Mouse (Mus musculus): Measurements from ENCODE around the gene Snn. TPM values are rescaled to one million over a fixed set of nuclear protein-coding genes. Genes with fewer than 3 reads are reported as not detected.
A peak's percentile ranks its signal among the peaks of the same experiment; 100 is the strongest.

Snn gene
- total and polyA plus RNA-seq, 3 experiments = 22.6 to 32.3 (median 23.9) TPM

- Histone ChIP-seq H3K36me3 (ENCODE audit: control insufficient read depth, insufficient read depth, low read length) (no peaks in the 10 kb centered on the region; the same call in 1 of the 2 replicates), H3K27ac (peak overlapping the region; percentile 71), H3K4me1 (ENCODE audit: control insufficient read depth, insufficient read depth, low read length) (peaks cover 27% of the 10 kb centered on the region), H3K79me2 (replicated peaks; ENCODE audit: control insufficient read depth, insufficient read depth, low read length) (peaks cover 4% of the 10 kb centered on the region; the same call in 1 of the 2 replicates), H3K4me3 (no peak overlapping the region), H3K27me3 (ENCODE audit: control insufficient read depth, insufficient read depth, low read length) (no peaks in the 10 kb centered on the region), H3K9ac (ENCODE audit: low read depth, low read length) (no peak overlapping the region)
- intact Hi-C loops (cut with DNase I) = loop anchor here (2.0 kb wide), 1 partner anchor 23 kb away; no protein-coding TSS in a partner anchor
- TF ChIP-seq EP300 (IDR thresholded peaks at IDR 0.05; ENCODE audit: insufficient read depth, low read depth, low read length) (peak; percentile 59; the same call in 1 of the 2 replicates), POLR2A (IDR thresholded peaks at IDR 0.05; ENCODE audit: insufficient read depth, low read depth, low read length) (no peak)
- 48% methylated on average over 7 of the region's 7 CpGs for WGBS
- peak; percentile 59 to 76 for DNase-seq
Measured at GRCm38 (mm10) chr16:11069710-11070420, 9.1 kb downstream of the Snn start.

GRCm38 (mm10) chr16:11071176-11071575, 10.4 kb downstream of the Snn start:
- H3K79me2 ChIP-seq (replicated peaks; ENCODE audit: control insufficient read depth, insufficient read depth, low read length) = peaks cover 5% of the 10 kb centered on the region; the same call in 1 of the 2 replicates
- no peaks in the 10 kb centered on the region for H3K27me3 ChIP-seq (ENCODE audit: control insufficient read depth, insufficient read depth, low read length)
- H3K27ac ChIP-seq = no peak overlapping the region; the same call in 1 of the 2 replicates
- peak in 1 of 2 experiments; percentile 57 for DNase-seq
- H3K36me3 ChIP-seq (ENCODE audit: control insufficient read depth, insufficient read depth, low read length) = no peaks in the 10 kb centered on the region; the same call in 1 of the 2 replicates
- no peak overlapping the region for H3K9ac ChIP-seq (ENCODE audit: low read depth, low read length)
- intact Hi-C loops (cut with DNase I) = no loop called here
- peaks cover 26% of the 10 kb centered on the region for H3K4me1 ChIP-seq (ENCODE audit: control insufficient read depth, insufficient read depth, low read length)
- no peak overlapping the region for H3K4me3 ChIP-seq
- TF ChIP-seq EP300 (IDR thresholded peaks at IDR 0.05; ENCODE audit: insufficient read depth, low read depth, low read length) = no peak
- 44% methylated on average over 5 of the region's 5 CpGs for WGBS

- Histone ChIP-seq H3K4me1 (ENCODE audit: control insufficient read depth, insufficient read depth, low read length) (peaks cover 26% of the 10 kb centered on the region), H3K36me3 (ENCODE audit: control insufficient read depth, insufficient read depth, low read length) (no peaks in the 10 kb centered on the region; the same call in 1 of the 2 replicates), H3K79me2 (replicated peaks; ENCODE audit: control insufficient read depth, insufficient read depth, low read length) (peaks cover 5% of the 10 kb centered on the region; the same call in 1 of the 2 replicates), H3K27me3 (ENCODE audit: control insufficient read depth, insufficient read depth, low read length) (no peaks in the 10 kb centered on the region), H3K9ac (ENCODE audit: low read depth, low read length) (no peak overlapping the region), H3K4me3 (no peak overlapping the region), H3K27ac (no peak overlapping the region; the same call in 1 of the 2 replicates)
- no peak for DNase-seq
- 91% methylated on average over 4 of the region's 4 CpGs for WGBS
- intact Hi-C loops (cut with DNase I) = no loop called here
- TF ChIP-seq POLR2A (IDR thresholded peaks at IDR 0.05; ENCODE audit: insufficient read depth, low read depth, low read length) = no peak
- TF ChIP-seq EP300 (IDR thresholded peaks at IDR 0.05; ENCODE audit: insufficient read depth, low read depth, low read length) = no peak
- TF ChIP-seq CTCF (IDR thresholded peaks at IDR 0.05) = no peak
Measured at GRCm38 (mm10) chr16:11071887-11072286, 11.1 kb downstream of the Snn start.

GRCm38 (mm10) chr16:11072454-11072853, 11.7 kb downstream of the Snn start:
- 79% methylated on average over 8 of the region's 8 CpGs for WGBS
- Histone ChIP-seq H3K36me3 (ENCODE audit: control insufficient read depth, insufficient read depth, low read length) (peaks cover under 1% of the 10 kb centered on the region), H3K4me3 (no peak overlapping the region), H3K79me2 (replicated peaks; ENCODE audit: control insufficient read depth, insufficient read depth, low read length) (peaks cover 5% of the 10 kb centered on the region; the same call in 1 of the 2 replicates), H3K27me3 (ENCODE audit: control insufficient read depth, insufficient read depth, low read length) (no peaks in the 10 kb centered on the region), H3K4me1 (ENCODE audit: control insufficient read depth, insufficient read depth, low read length) (peaks cover 26% of the 10 kb centered on the region), H3K9ac (ENCODE audit: low read depth, low read length) (no peak overlapping the region), H3K27ac (no peak overlapping the region)
- intact Hi-C loops (cut with DNase I) = no loop called here
- no peak for DNase-seq
- TF ChIP-seq POLR2A (IDR thresholded peaks at IDR 0.05; ENCODE audit: insufficient read depth, low read depth, low read length) (no peak), CTCF (IDR thresholded peaks at IDR 0.05) (no peak), EP300 (IDR thresholded peaks at IDR 0.05; ENCODE audit: insufficient read depth, low read depth, low read length) (no peak)

- intact Hi-C loops (cut with DNase I) = no loop called here
- H3K36me3 ChIP-seq (ENCODE audit: control insufficient read depth, insufficient read depth, low read length) = peaks cover 4% of the 10 kb centered on the region
- no peak for DNase-seq
Measured at GRCm38 (mm10) chr16:11073060-11073459, 12.3 kb downstream of the Snn start.

GRCm38 (mm10) chr16:11077601-11078201, 17.0 kb downstream of the Snn start:
- WGBS = 88% methylated on average over 9 of the region's 9 CpGs
- Histone ChIP-seq H3K9ac (ENCODE audit: low read depth, low read length) (no peak overlapping the region), H3K36me3 (ENCODE audit: control insufficient read depth, insufficient read depth, low read length) (peaks cover 8% of the 10 kb centered on the region), H3K4me1 (ENCODE audit: control insufficient read depth, insufficient read depth, low read length) (peaks cover 7% of the 10 kb centered on the region), H3K79me2 (replicated peaks; ENCODE audit: control insufficient read depth, insufficient read depth, low read length) (peaks cover 4% of the 10 kb centered on the region; the same call in 1 of the 2 replicates), H3K27me3 (ENCODE audit: control insufficient read depth, insufficient read depth, low read length) (no peaks in the 10 kb centered on the region), H3K27ac (no peak overlapping the region), H3K4me3 (no peak overlapping the region)
- TF ChIP-seq POLR2A (IDR thresholded peaks at IDR 0.05; ENCODE audit: insufficient read depth, low read depth, low read length) (no peak), CTCF (IDR thresholded peaks at IDR 0.05) (no peak), EP300 (IDR thresholded peaks at IDR 0.05; ENCODE audit: insufficient read depth, low read depth, low read length) (no peak)
- intact Hi-C loops (cut with DNase I) = no loop called here
- DNase-seq = no peak

More at GRCm38 (mm10) chr16:11073060-11073459, 12.3 kb downstream of the Snn start:
- Histone ChIP-seq H3K27ac (no peak overlapping the region), H3K27me3 (ENCODE audit: control insufficient read depth, insufficient read depth, low read length) (no peaks in the 10 kb centered on the region), H3K4me1 (ENCODE audit: control insufficient read depth, insufficient read depth, low read length) (peaks cover 24% of the 10 kb centered on the region), H3K9ac (ENCODE audit: low read depth, low read length) (no peak overlapping the region), H3K4me3 (no peak overlapping the region), H3K79me2 (replicated peaks; ENCODE audit: control insufficient read depth, insufficient read depth, low read length) (peaks cover 5% of the 10 kb centered on the region; the same call in 1 of the 2 replicates)
- no peak for TF ChIP-seq EP300 (IDR thresholded peaks at IDR 0.05; ENCODE audit: insufficient read depth, low read depth, low read length)
- TF ChIP-seq CTCF (IDR thresholded peaks at IDR 0.05) = no peak
- TF ChIP-seq POLR2A (IDR thresholded peaks at IDR 0.05; ENCODE audit: insufficient read depth, low read depth, low read length) = no peak
- WGBS = 60% methylated on average over 6 of the region's 6 CpGs
